Mouse (Mus musculus) embryonic fibroblast, embryonic 13.5 days (primary cell): ENCODE measurements around the gene Atf7.

Experiments used
- CTCF ChIP-seq: IDR thresholded peaks from 2 replicates; pipeline ENCODE4 v1.5.1; 2011; ENCODE audit warnings: mild to moderate bottlenecking, control low read depth, low read length, moderate library complexity, borderline replicate concordance; ENCODE audit not compliant: insufficient read depth
- POLR2A ChIP-seq: IDR thresholded peaks from 2 replicates; pipeline ENCODE4 v1.6.1; 2011; ENCODE audit warnings: low read depth, mild to moderate bottlenecking, control low read depth, low read length, moderate library complexity

DNA sequence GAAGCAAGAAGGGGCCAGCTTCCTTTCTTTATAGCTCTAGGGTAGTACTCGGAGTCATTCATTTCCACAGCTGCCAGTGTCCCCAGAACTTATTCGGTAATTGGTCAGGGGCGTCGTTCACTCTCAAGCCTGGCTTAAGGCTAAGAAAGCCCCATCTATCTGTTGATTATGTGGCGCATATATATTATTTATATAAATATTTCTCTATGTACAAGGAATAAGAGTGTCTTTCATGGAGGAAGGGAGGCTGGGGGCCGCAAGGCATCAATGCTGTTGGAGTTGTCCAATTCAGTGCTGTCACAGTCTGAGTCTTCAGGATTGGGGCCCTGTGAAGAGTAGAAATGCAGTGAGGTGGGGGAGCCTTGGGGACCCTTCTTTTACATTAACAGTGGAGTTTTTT, 125.4 kb downstream of the Atf7 start:
- TF ChIP-seq POLR2A (no peak), CTCF (no peak)
